Mouse (Mus musculus): ENCODE measurements around the gene Erp27. TPM values are rescaled to one million over a fixed set of nuclear protein-coding genes. Genes with fewer than 3 reads are reported as not detected.

Gene Erp27
- total and polyA plus RNA-seq, 2 experiments from 2014 or later, result not detected

DNA sequence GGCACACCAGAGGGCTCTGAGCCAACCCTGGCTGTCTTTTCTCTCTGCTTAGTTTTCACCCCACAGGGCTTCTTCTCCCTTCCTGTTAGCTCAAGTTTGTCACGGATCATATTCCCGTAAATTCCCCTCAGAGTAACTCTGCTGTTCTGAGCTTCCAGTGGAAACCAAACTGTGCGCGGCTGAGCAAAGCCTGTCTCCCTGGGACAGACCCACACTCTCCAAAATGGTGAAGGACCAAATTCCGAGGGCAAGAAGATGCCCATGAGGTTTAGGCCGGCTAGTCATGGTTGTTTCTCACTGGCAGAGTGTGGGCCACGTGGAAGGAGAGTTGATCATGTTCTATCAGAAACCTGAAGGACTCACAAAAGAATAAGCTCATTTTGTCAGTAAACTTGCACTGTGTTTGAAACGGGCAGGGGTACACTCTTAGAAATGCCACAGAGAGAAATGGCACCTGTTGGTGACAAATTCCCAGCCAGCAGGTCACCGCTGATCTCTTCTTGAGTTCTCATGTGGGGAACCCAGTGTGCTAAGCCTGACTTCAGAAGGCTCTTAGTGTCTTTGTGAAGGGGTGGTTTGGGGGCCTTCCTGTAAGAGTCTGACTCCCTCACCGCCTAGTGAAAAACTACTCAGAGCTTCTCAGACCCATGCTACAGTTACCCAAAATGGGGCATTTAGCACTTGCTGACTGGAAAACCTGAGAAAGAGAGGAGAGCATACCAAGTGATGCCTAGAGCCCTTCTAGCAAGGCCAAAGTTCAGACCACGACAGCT lies 18.4 kb upstream of the Erp27 start:
- Histone ChIP-seq H3K4me1 (ENCODE audit: insufficient read depth, low read length) (no peaks in the 10 kb centered on the region), H3K36me3 (ENCODE audit: insufficient read depth, low read length) (no peaks in the 10 kb centered on the region), H3K9me3 (ENCODE audit: low read length) (no peaks in the 10 kb centered on the region), H3K27ac (peak overlapping the region; percentile 22; the same call in 1 of the 2 replicates), H3K4me2 (ENCODE audit: low read depth, low read length) (no peak overlapping the region), H3K4me3 (ENCODE audit: low read length) (no peak overlapping the region), H3K9ac (replicated peaks; ENCODE audit: low read length) (no peak overlapping the region), H3K27me3 (ENCODE audit: insufficient read depth, low read length) (no peaks in the 10 kb centered on the region)
- DNase-seq (ENCODE audit: low spot score) (peak; percentile 38), ATAC-seq (no peak)
- 73% methylated on average over 11 of the region's 11 CpGs for WGBS
- TF ChIP-seq CTCF (IDR thresholded peaks at IDR 0.05; ENCODE audit: low read depth), result no peak

- WGBS, result 72% methylated on average over 14 of the region's 14 CpGs
Measured at GRCm38 (mm10) chr6:136939326-136940187, 17.6 kb upstream of the Erp27 start.

GRCm38 (mm10) chr6:136938331-136939126 lies 16.5 kb upstream of the Erp27 start:
- DNase-seq (ENCODE audit: low spot score) (no peak), ATAC-seq (no peak)
- no peak for TF ChIP-seq CTCF (IDR thresholded peaks at IDR 0.05; ENCODE audit: low read depth)
- WGBS, result 77% methylated on average over 18 of the region's 18 CpGs
- no peaks in the 10 kb centered on the region for H3K9me3 ChIP-seq (ENCODE audit: low read length)
- no peak overlapping the region for H3K27ac ChIP-seq
- no peaks in the 10 kb centered on the region for H3K36me3 ChIP-seq (ENCODE audit: insufficient read depth, low read length)
- H3K27me3 ChIP-seq (ENCODE audit: insufficient read depth, low read length), result no peaks in the 10 kb centered on the region
- H3K9ac ChIP-seq (replicated peaks; ENCODE audit: low read length), result no peak overlapping the region
- H3K4me2 ChIP-seq (ENCODE audit: low read depth, low read length), result no peak overlapping the region
- H3K4me3 ChIP-seq (ENCODE audit: low read length), result no peak overlapping the region
- no peaks in the 10 kb centered on the region for H3K4me1 ChIP-seq (ENCODE audit: insufficient read depth, low read length)

More at GRCm38 (mm10) chr6:136939326-136940187, 17.6 kb upstream of the Erp27 start:
- ATAC-seq (no peak), DNase-seq (ENCODE audit: low spot score) (no peak)
- no peak overlapping the region for H3K4me3 ChIP-seq (ENCODE audit: low read length)
- H3K27ac ChIP-seq, result no peak overlapping the region
- no peak overlapping the region for H3K9ac ChIP-seq (replicated peaks; ENCODE audit: low read length)
- H3K36me3 ChIP-seq (ENCODE audit: insufficient read depth, low read length), result no peaks in the 10 kb centered on the region
- no peaks in the 10 kb centered on the region for H3K4me1 ChIP-seq (ENCODE audit: insufficient read depth, low read length)
- TF ChIP-seq CTCF (IDR thresholded peaks at IDR 0.05; ENCODE audit: low read depth), result no peak
- H3K4me2 ChIP-seq (ENCODE audit: low read depth, low read length), result no peak overlapping the region
- H3K9me3 ChIP-seq (ENCODE audit: low read length), result no peaks in the 10 kb centered on the region
- H3K27me3 ChIP-seq (ENCODE audit: insufficient read depth, low read length), result no peaks in the 10 kb centered on the region

GRCm38 (mm10) chr6:136937117-136937516 lies 15.1 kb upstream of the Erp27 start:
- TF ChIP-seq CTCF (IDR thresholded peaks at IDR 0.05; ENCODE audit: low read depth), result no peak
- ATAC-seq (no peak), DNase-seq (ENCODE audit: low spot score) (no peak)
- Histone ChIP-seq H3K9me3 (ENCODE audit: low read length) (no peaks in the 10 kb centered on the region), H3K27me3 (ENCODE audit: insufficient read depth, low read length) (no peaks in the 10 kb centered on the region), H3K9ac (replicated peaks; ENCODE audit: low read length) (no peak overlapping the region), H3K27ac (no peak overlapping the region), H3K4me2 (ENCODE audit: low read depth, low read length) (no peak overlapping the region), H3K4me3 (ENCODE audit: low read length) (no peak overlapping the region), H3K4me1 (ENCODE audit: insufficient read depth, low read length) (no peaks in the 10 kb centered on the region), H3K36me3 (ENCODE audit: insufficient read depth, low read length) (no peaks in the 10 kb centered on the region)
- 89% methylated on average over 3 of the region's 3 CpGs for WGBS

- Histone ChIP-seq H3K4me1 (ENCODE audit: insufficient read depth, low read length) (no peaks in the 10 kb centered on the region), H3K9ac (replicated peaks; ENCODE audit: low read length) (no peak overlapping the region), H3K9me3 (ENCODE audit: low read length) (no peaks in the 10 kb centered on the region), H3K4me2 (ENCODE audit: low read depth, low read length) (no peak overlapping the region), H3K27me3 (ENCODE audit: insufficient read depth, low read length) (no peaks in the 10 kb centered on the region), H3K4me3 (ENCODE audit: low read length) (no peak overlapping the region), H3K27ac (no peak overlapping the region), H3K36me3 (ENCODE audit: insufficient read depth, low read length) (no peaks in the 10 kb centered on the region)
- DNase-seq (ENCODE audit: low spot score) (no peak), ATAC-seq (no peak)
- WGBS, result 86% methylated on average over 9 of the region's 9 CpGs
- no peak for TF ChIP-seq CTCF (IDR thresholded peaks at IDR 0.05; ENCODE audit: low read depth)
Measured at GRCm38 (mm10) chr6:136936361-136936760, 14.4 kb upstream of the Erp27 start.

GRCm38 (mm10) chr6:136935233-136935632 lies 13.3 kb upstream of the Erp27 start:
- Histone ChIP-seq H3K27ac (no peak overlapping the region), H3K36me3 (ENCODE audit: insufficient read depth, low read length) (no peaks in the 10 kb centered on the region), H3K27me3 (ENCODE audit: insufficient read depth, low read length) (no peaks in the 10 kb centered on the region), H3K9ac (replicated peaks; ENCODE audit: low read length) (no peak overlapping the region), H3K4me3 (ENCODE audit: low read length) (no peak overlapping the region), H3K9me3 (ENCODE audit: low read length) (no peaks in the 10 kb centered on the region), H3K4me1 (ENCODE audit: insufficient read depth, low read length) (no peaks in the 10 kb centered on the region), H3K4me2 (ENCODE audit: low read depth, low read length) (no peak overlapping the region)
- ATAC-seq (no peak), DNase-seq (ENCODE audit: low spot score) (peak; percentile 46)
- 54% methylated on average over 3 of the region's 3 CpGs for WGBS
- no peak for TF ChIP-seq CTCF (IDR thresholded peaks at IDR 0.05; ENCODE audit: low read depth)

Data from hindbrain, postnatal 0 days (tissue).